Mouse (Mus musculus): Measurements from ENCODE around the gene Tfcp2l1. TPM values are rescaled to one million over a fixed set of nuclear protein-coding genes. Genes with fewer than 3 reads are reported as not detected.

Tfcp2l1 gene
- polyA plus RNA-seq, 1 experiment from 2014 or later = 1.4 TPM

GRCm38 (mm10) chr1:118699118-118699890 is 71.6 kb downstream of the Tfcp2l1 start:
- 67% methylated on average over 6 of the region's 6 CpGs for WGBS (ENCODE audit: insufficient replicate concordance)
- H3K27me3 ChIP-seq (ENCODE audit: control insufficient read depth, insufficient read depth, low read length) = no peaks in the 10 kb centered on the region
- no peak overlapping the region for H3K9ac ChIP-seq (ENCODE audit: low read depth, low read length)
- no peaks in the 10 kb centered on the region for H3K36me3 ChIP-seq (ENCODE audit: control insufficient read depth, insufficient read depth, low read length)
- no peaks in the 10 kb centered on the region for H3K4me1 ChIP-seq (ENCODE audit: control insufficient read depth, insufficient read depth, low read length)
- ATAC-seq (replicated peaks; ENCODE audit: insufficient number of reproducible peaks, low FRiP score, low TSS enrichment) = no peak
- no peaks in the 10 kb centered on the region for H3K9me3 ChIP-seq (replicated peaks; ENCODE audit: control insufficient read depth, low read length)
- H3K27ac ChIP-seq (ENCODE audit: low read depth, low read length) = no peak overlapping the region
- H3K4me2 ChIP-seq = no peak overlapping the region
- no peak overlapping the region for H3K4me3 ChIP-seq (ENCODE audit: low read depth, low read length)

GRCm38 (mm10) chr1:118699961-118700360 is 72.2 kb downstream of the Tfcp2l1 start:
- no peaks in the 10 kb centered on the region for H3K4me1 ChIP-seq (ENCODE audit: control insufficient read depth, insufficient read depth, low read length)
- H3K27me3 ChIP-seq (ENCODE audit: control insufficient read depth, insufficient read depth, low read length) = no peaks in the 10 kb centered on the region
- no peaks in the 10 kb centered on the region for H3K9me3 ChIP-seq (replicated peaks; ENCODE audit: control insufficient read depth, low read length)
- no peaks in the 10 kb centered on the region for H3K36me3 ChIP-seq (ENCODE audit: control insufficient read depth, insufficient read depth, low read length)
- no peak overlapping the region for H3K27ac ChIP-seq (ENCODE audit: low read depth, low read length)
- WGBS (ENCODE audit: insufficient replicate concordance) = 94% methylated on average over 1 of the region's 1 CpGs
- ATAC-seq (replicated peaks; ENCODE audit: insufficient number of reproducible peaks, low FRiP score, low TSS enrichment) = no peak
- H3K4me2 ChIP-seq = no peak overlapping the region
- H3K4me3 ChIP-seq (ENCODE audit: low read depth, low read length) = no peak overlapping the region
- H3K9ac ChIP-seq (ENCODE audit: low read depth, low read length) = no peak overlapping the region

DNA sequence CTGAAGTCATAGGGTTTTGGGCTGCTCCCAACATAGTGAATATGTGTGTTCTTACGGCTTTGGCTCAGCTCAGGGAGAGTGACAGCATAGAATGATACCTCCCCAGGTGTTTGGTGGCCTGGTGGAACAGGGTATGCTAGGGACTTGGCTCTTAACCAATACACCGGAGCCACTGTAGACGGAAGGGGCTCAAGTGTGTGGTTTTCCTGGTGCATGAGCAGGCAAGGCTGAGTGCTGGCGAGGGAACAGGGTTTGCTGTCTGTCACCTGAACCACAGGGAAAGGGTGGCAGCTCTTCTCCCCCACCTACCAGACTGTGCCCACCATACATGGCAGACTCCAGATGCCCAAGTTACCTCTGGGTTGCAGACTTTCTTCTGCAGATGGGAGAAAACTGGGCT is 83.9 kb downstream of the Tfcp2l1 start:
- Histone ChIP-seq H3K36me3 (ENCODE audit: control insufficient read depth, insufficient read depth, low read length) (no peaks in the 10 kb centered on the region), H3K4me3 (ENCODE audit: low read depth, low read length) (no peak overlapping the region), H3K9me3 (replicated peaks; ENCODE audit: control insufficient read depth, low read length) (no peaks in the 10 kb centered on the region; the same call in 1 of the 2 replicates), H3K27me3 (ENCODE audit: control insufficient read depth, insufficient read depth, low read length) (no peaks in the 10 kb centered on the region), H3K27ac (ENCODE audit: low read depth, low read length) (no peak overlapping the region), H3K9ac (ENCODE audit: low read depth, low read length) (no peak overlapping the region), H3K4me2 (no peak overlapping the region), H3K4me1 (ENCODE audit: control insufficient read depth, insufficient read depth, low read length) (no peaks in the 10 kb centered on the region)
- ATAC-seq (replicated peaks; ENCODE audit: insufficient number of reproducible peaks, low FRiP score, low TSS enrichment) = no peak
- WGBS (ENCODE audit: insufficient replicate concordance) = 80% methylated on average over 4 of the region's 4 CpGs

DNA sequence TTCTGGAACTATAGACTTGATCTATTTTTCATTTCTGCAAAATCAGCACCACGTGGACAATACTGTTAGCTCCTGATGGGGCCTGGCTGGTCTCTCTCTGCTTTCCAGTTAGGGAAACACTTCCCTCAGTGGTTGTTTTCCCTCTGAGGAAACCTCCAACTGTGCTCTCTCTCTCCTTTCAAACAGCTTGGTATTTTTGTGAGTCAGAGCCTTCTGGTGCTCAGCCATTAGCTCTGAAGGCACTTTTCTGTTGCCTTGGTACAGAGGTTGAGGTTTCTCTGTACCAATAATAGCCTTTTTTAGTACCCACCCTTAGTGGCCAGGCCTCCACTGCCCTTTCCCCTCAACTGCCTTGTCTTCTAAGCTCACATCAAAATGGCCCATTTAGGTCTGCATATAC is 88.5 kb downstream of the Tfcp2l1 start:
- Histone ChIP-seq H3K4me3 (ENCODE audit: low read depth, low read length) (no peak overlapping the region), H3K9me3 (replicated peaks; ENCODE audit: control insufficient read depth, low read length) (no peaks in the 10 kb centered on the region; the same call in 1 of the 2 replicates), H3K4me2 (no peak overlapping the region), H3K27ac (ENCODE audit: low read depth, low read length) (no peak overlapping the region), H3K9ac (ENCODE audit: low read depth, low read length) (no peak overlapping the region), H3K27me3 (ENCODE audit: control insufficient read depth, insufficient read depth, low read length) (no peaks in the 10 kb centered on the region), H3K36me3 (ENCODE audit: control insufficient read depth, insufficient read depth, low read length) (no peaks in the 10 kb centered on the region), H3K4me1 (ENCODE audit: control insufficient read depth, insufficient read depth, low read length) (no peaks in the 10 kb centered on the region)
- WGBS (ENCODE audit: insufficient replicate concordance) = 58% methylated on average over 1 of the region's 1 CpGs
- no peak for ATAC-seq (replicated peaks; ENCODE audit: insufficient number of reproducible peaks, low FRiP score, low TSS enrichment)

DNA sequence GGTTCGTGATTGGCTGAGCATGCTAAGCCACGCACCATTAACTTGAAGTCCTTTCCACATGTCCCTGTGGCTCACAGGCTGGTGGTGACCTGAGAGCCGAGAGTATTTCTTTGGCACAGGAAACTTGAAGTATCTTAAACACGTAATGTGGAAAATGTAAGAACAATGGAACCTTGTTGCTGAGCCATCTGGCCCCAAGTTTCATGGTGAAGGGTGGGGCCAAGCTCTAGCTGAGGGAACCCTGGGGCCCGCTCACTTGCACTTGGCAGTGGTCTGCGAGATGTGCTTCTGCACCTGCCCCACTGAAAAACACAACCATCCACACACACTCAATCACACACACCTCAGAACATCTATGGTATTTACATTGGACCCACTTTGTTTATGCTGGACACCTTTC is 90.3 kb downstream of the Tfcp2l1 start:
- no peak for ATAC-seq (replicated peaks; ENCODE audit: insufficient number of reproducible peaks, low FRiP score, low TSS enrichment)
- Histone ChIP-seq H3K9ac (ENCODE audit: low read depth, low read length) (no peak overlapping the region), H3K27ac (ENCODE audit: low read depth, low read length) (no peak overlapping the region), H3K4me2 (no peak overlapping the region), H3K9me3 (replicated peaks; ENCODE audit: control insufficient read depth, low read length) (no peaks in the 10 kb centered on the region; the same call in 1 of the 2 replicates), H3K4me1 (ENCODE audit: control insufficient read depth, insufficient read depth, low read length) (no peaks in the 10 kb centered on the region), H3K27me3 (ENCODE audit: control insufficient read depth, insufficient read depth, low read length) (no peaks in the 10 kb centered on the region), H3K36me3 (ENCODE audit: control insufficient read depth, insufficient read depth, low read length) (no peaks in the 10 kb centered on the region), H3K4me3 (ENCODE audit: low read depth, low read length) (no peak overlapping the region)
- 75% methylated on average over 6 of the region's 6 CpGs for WGBS (ENCODE audit: insufficient replicate concordance)

- Histone ChIP-seq H3K4me3 (ENCODE audit: low read depth, low read length) (no peak overlapping the region), H3K4me2 (no peak overlapping the region), H3K36me3 (ENCODE audit: control insufficient read depth, insufficient read depth, low read length) (no peaks in the 10 kb centered on the region), H3K27ac (ENCODE audit: low read depth, low read length) (no peak overlapping the region), H3K9me3 (replicated peaks; ENCODE audit: control insufficient read depth, low read length) (no peaks in the 10 kb centered on the region; the same call in 1 of the 2 replicates), H3K9ac (ENCODE audit: low read depth, low read length) (no peak overlapping the region), H3K27me3 (ENCODE audit: control insufficient read depth, insufficient read depth, low read length) (no peaks in the 10 kb centered on the region), H3K4me1 (ENCODE audit: control insufficient read depth, insufficient read depth, low read length) (no peaks in the 10 kb centered on the region)
- ATAC-seq (replicated peaks; ENCODE audit: insufficient number of reproducible peaks, low FRiP score, low TSS enrichment) = no peak
- 68% methylated on average over 2 of the region's 2 CpGs for WGBS (ENCODE audit: insufficient replicate concordance)
These were observed 92.0 kb downstream of the Tfcp2l1 start for GRCm38 (mm10) chr1:118719699-118720098.

GRCm38 (mm10) chr1:118720474-118721095 is 92.8 kb downstream of the Tfcp2l1 start:
- WGBS (ENCODE audit: insufficient replicate concordance) = 36% methylated on average over 8 of the region's 8 CpGs
- Histone ChIP-seq H3K4me3 (ENCODE audit: low read depth, low read length) (no peak overlapping the region), H3K4me2 (no peak overlapping the region), H3K27me3 (ENCODE audit: control insufficient read depth, insufficient read depth, low read length) (no peaks in the 10 kb centered on the region), H3K9ac (ENCODE audit: low read depth, low read length) (no peak overlapping the region), H3K4me1 (ENCODE audit: control insufficient read depth, insufficient read depth, low read length) (no peaks in the 10 kb centered on the region), H3K36me3 (ENCODE audit: control insufficient read depth, insufficient read depth, low read length) (no peaks in the 10 kb centered on the region), H3K9me3 (replicated peaks; ENCODE audit: control insufficient read depth, low read length) (no peaks in the 10 kb centered on the region), H3K27ac (ENCODE audit: low read depth, low read length) (no peak overlapping the region)
- peak; percentile 26; the same call in 1 of the 2 replicates for ATAC-seq (replicated peaks; ENCODE audit: insufficient number of reproducible peaks, low FRiP score, low TSS enrichment)

DNA sequence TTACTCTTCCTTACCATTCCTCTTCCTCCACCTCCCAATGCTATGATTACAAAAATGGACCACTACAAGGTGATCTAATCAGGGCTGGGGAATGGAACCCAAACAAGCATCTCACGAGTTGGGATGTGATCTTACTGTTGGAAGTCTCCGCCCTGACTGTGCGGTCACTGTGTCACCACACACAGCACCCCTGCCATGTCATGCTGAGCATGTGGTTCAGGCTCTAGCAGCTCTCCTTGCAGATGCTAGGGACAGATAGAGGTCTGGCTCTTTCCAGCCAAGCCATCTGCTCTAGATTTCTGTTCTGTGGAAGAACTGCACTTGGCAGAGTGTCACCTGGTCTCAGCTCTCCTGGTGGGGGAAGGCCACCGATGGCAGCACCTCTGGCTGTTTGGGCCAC is 99.3 kb downstream of the Tfcp2l1 start:
- Histone ChIP-seq H3K4me1 (ENCODE audit: control insufficient read depth, insufficient read depth, low read length) (no peaks in the 10 kb centered on the region), H3K9ac (ENCODE audit: low read depth, low read length) (no peak overlapping the region), H3K27ac (ENCODE audit: low read depth, low read length) (no peak overlapping the region), H3K4me3 (ENCODE audit: low read depth, low read length) (no peak overlapping the region), H3K36me3 (ENCODE audit: control insufficient read depth, insufficient read depth, low read length) (no peaks in the 10 kb centered on the region), H3K27me3 (ENCODE audit: control insufficient read depth, insufficient read depth, low read length) (no peaks in the 10 kb centered on the region), H3K9me3 (replicated peaks; ENCODE audit: control insufficient read depth, low read length) (no peaks in the 10 kb centered on the region), H3K4me2 (no peak overlapping the region)
- ATAC-seq (replicated peaks; ENCODE audit: insufficient number of reproducible peaks, low FRiP score, low TSS enrichment) = no peak
- WGBS (ENCODE audit: insufficient replicate concordance) = 81% methylated on average over 4 of the region's 4 CpGs

GRCm38 (mm10) chr1:118728796-118729195 is 101.1 kb downstream of the Tfcp2l1 start:
- H3K36me3 ChIP-seq (ENCODE audit: control insufficient read depth, insufficient read depth, low read length) = no peaks in the 10 kb centered on the region
- H3K9me3 ChIP-seq (replicated peaks; ENCODE audit: control insufficient read depth, low read length) = no peaks in the 10 kb centered on the region
- ATAC-seq (replicated peaks; ENCODE audit: insufficient number of reproducible peaks, low FRiP score, low TSS enrichment) = no peak
- no peak overlapping the region for H3K4me2 ChIP-seq
- H3K4me1 ChIP-seq (ENCODE audit: control insufficient read depth, insufficient read depth, low read length) = no peaks in the 10 kb centered on the region
- H3K9ac ChIP-seq (ENCODE audit: low read depth, low read length) = no peak overlapping the region
- no peak overlapping the region for H3K27ac ChIP-seq (ENCODE audit: low read depth, low read length)
- no peak overlapping the region for H3K4me3 ChIP-seq (ENCODE audit: low read depth, low read length)
- H3K27me3 ChIP-seq (ENCODE audit: control insufficient read depth, insufficient read depth, low read length) = no peaks in the 10 kb centered on the region

Measured in heart, embryonic 11.5 days (tissue).